8 mouse cellular contexts compared by ENCODE assay signal in the genomic region with DNA sequence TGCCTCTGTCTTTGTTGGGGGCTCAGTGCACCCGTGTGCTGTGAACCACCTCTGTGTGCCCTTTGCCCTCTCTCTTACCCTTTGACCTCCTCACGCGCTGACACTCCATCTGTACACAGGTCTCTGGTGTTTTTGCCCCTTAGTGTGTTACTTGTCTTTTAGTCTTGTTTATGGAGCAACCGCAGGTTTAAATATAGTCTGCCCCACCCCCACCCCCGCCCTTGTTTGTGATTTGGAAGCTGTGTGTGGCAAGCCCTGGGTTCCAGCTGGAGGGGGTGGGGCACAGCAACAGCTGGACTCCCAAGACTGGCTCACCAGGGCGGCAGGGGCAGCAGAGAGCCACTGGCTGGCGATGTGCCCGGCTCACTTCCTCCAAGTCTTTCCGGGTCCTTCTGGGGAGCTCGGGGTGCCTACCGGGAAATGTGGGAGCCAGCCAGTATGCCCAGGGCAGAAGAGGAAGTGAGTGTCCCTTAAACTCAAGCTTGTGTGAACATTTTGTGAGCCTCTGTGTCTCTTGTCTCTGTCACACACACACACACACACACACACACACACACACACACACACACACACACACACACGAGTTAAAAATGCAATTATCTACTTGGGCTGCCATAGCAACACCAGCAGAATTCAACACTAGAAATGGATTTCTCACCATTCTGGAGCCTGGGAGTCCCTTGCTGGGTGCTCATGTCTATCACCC. TPM values are rescaled to one million over a fixed set of nuclear protein-coding genes. Genes with fewer than 3 reads are reported as not detected.
A peak's percentile ranks its signal among the peaks of the same experiment; 100 is the strongest.
DNase-seq lines count a peak whose midpoint lies in the region; ATAC-seq and TF ChIP-seq lines count a peak whose summit lies in the region.

No protein-coding gene starts in this region.

- H3K4me1 ChIP-seq in embryonic facial prominence, embryonic 11.5 days (ENCODE audit: control insufficient read depth, insufficient read depth, low read length): no peaks in the 10 kb centered on the region; the same call in 1 of the 2 replicates
- peaks cover 1% of the 10 kb centered on the region; the same call in 1 of the 2 replicates for H3K4me1 ChIP-seq in heart, adult 2 months (ENCODE audit: control insufficient read depth, insufficient read depth, low read length)
- peaks cover 3% of the 10 kb centered on the region; the same call in 1 of the 2 replicates for H3K4me1 ChIP-seq in kidney, adult 2 months (ENCODE audit: control insufficient read depth, insufficient read depth, low read length)
- peaks cover 12% of the 10 kb centered on the region for H3K4me1 ChIP-seq in limb, embryonic 10.5 days
- peaks cover 14% of the 10 kb centered on the region for H3K4me1 ChIP-seq in midbrain, embryonic 10.5 days

- no peak for ATAC-seq in embryonic facial prominence, embryonic 11.5 days (replicated peaks; ENCODE audit: insufficient number of reproducible peaks, low FRiP score, low TSS enrichment, low read depth)

- no peak overlapping the region for H3K4me3 ChIP-seq in embryonic facial prominence, embryonic 11.5 days (ENCODE audit: low read depth, low read length)
- no peak overlapping the region; the same call in 1 of the 2 replicates for H3K4me3 ChIP-seq in heart, adult 2 months
- H3K4me3 ChIP-seq in kidney, adult 2 months (ENCODE audit: insufficient read depth, low read depth, low read length): no peak overlapping the region
- H3K4me3 ChIP-seq in limb, embryonic 10.5 days: 0 out of 2 replicates have a peak overlapping the region, but pooled peaks have one; percentile 13
- H3K4me3 ChIP-seq in midbrain, embryonic 10.5 days: peak overlapping the region; percentile 8; the same call in 1 of the 2 replicates

- H3K9me3 ChIP-seq in embryonic facial prominence, embryonic 11.5 days (replicated peaks; ENCODE audit: control insufficient read depth, low read length): no peaks in the 10 kb centered on the region
- H3K9me3 ChIP-seq in limb, embryonic 10.5 days (replicated peaks): no peaks in the 10 kb centered on the region
- H3K9me3 ChIP-seq in midbrain, embryonic 10.5 days (replicated peaks): peaks cover under 1% of the 10 kb centered on the region

- peak; percentile 57 for TF ChIP-seq CTCF in heart, adult 2 months (IDR thresholded peaks at IDR 0.05)
- peak; percentile 57 for TF ChIP-seq CTCF in kidney, adult 2 months (conservative IDR thresholded peaks at IDR 0.05; ENCODE audit: insufficient read depth, insufficient read length, low read depth, low read length)

- no peak overlapping the region for H3K27ac ChIP-seq in embryonic facial prominence, embryonic 11.5 days (replicated peaks; ENCODE audit: low read depth, low read length)
- H3K27ac ChIP-seq in heart, adult 2 months: peak overlapping the region; percentile 55
- H3K27ac ChIP-seq in kidney, adult 2 months (ENCODE audit: insufficient read depth, low read depth, low read length): no peak overlapping the region
- peak overlapping the region; percentile 66 for H3K27ac ChIP-seq in limb, embryonic 10.5 days
- peak overlapping the region; percentile 49; the same call in 1 of the 2 replicates for H3K27ac ChIP-seq in midbrain, embryonic 10.5 days (replicated peaks)

- H3K36me3 ChIP-seq in embryonic facial prominence, embryonic 11.5 days (replicated peaks; ENCODE audit: control insufficient read depth, insufficient read depth, low read depth, low read length): no peaks in the 10 kb centered on the region
- H3K36me3 ChIP-seq in heart, adult 2 months (ENCODE audit: control insufficient read depth, insufficient read depth, low read length): no peaks in the 10 kb centered on the region
- H3K36me3 ChIP-seq in kidney, adult 2 months (ENCODE audit: control insufficient read depth, insufficient read depth, low read length): no peaks in the 10 kb centered on the region
- no peaks in the 10 kb centered on the region for H3K36me3 ChIP-seq in limb, embryonic 10.5 days
- H3K36me3 ChIP-seq in midbrain, embryonic 10.5 days: no peaks in the 10 kb centered on the region

- H3K9ac ChIP-seq in embryonic facial prominence, embryonic 11.5 days (replicated peaks; ENCODE audit: low read length): no peak overlapping the region
- no peak overlapping the region for H3K9ac ChIP-seq in heart, adult 2 months (ENCODE audit: low read depth, low read length)

- no peak overlapping the region for H3K4me2 ChIP-seq in embryonic facial prominence, embryonic 11.5 days (ENCODE audit: low read depth, low read length)

- 13% methylated on average over 12 of the region's 12 CpGs for WGBS in embryonic facial prominence, embryonic 11.5 days
- 6% methylated on average over 12 of the region's 12 CpGs for WGBS in heart, adult 2 months
- WGBS in kidney, adult 2 months: 4% methylated on average over 12 of the region's 12 CpGs
- WGBS in limb, embryonic 10.5 days: 19% methylated on average over 12 of the region's 12 CpGs
- 24% methylated on average over 12 of the region's 12 CpGs for WGBS in midbrain, embryonic 10.5 days

- TF ChIP-seq EP300 in heart, adult 2 months (IDR thresholded peaks at IDR 0.05; ENCODE audit: insufficient read depth, low read depth, low read length): 0 out of 2 replicates have a peak, but pooled peaks have one; percentile 38

- TF ChIP-seq POLR2A in heart, adult 2 months (IDR thresholded peaks at IDR 0.05; ENCODE audit: insufficient read depth, low read depth, low read length): no peak
- no peak for TF ChIP-seq POLR2A in kidney, adult 2 months (IDR thresholded peaks at IDR 0.05; ENCODE audit: low read depth, low read length)

- intact Hi-C loops in heart, adult 2 months (cut with DNase I): no loop called here

- H3K79me2 ChIP-seq in heart, adult 2 months (replicated peaks; ENCODE audit: control insufficient read depth, insufficient read depth, low read length): no peaks in the 10 kb centered on the region

- DNase-seq in MEL-GATA-1-ER (ENCODE audit: extremely low read depth, low read depth): peak; percentile 24
- peak; percentile 48 for DNase-seq in embryonic facial prominence, embryonic 11.5 days (ENCODE audit: low spot score)
- peak; percentile 78 to 84 for DNase-seq in heart, adult 2 months
- peak; percentile 80 for DNase-seq in kidney, adult 2 months
- peak; percentile 59 for DNase-seq in limb, embryonic 10.5 days (ENCODE audit: low spot score)
- peak; percentile 36 for DNase-seq in midbrain, embryonic 10.5 days (ENCODE audit: low spot score)
- DNase-seq in right cerebral cortex, postnatal 25 days: peak; percentile 46
- no peak for DNase-seq in c-Kit-positive CD71-positive TER-119-positive erythroid progenitor cells, embryonic 14.5 days (ENCODE audit: low spot score)

- no peaks in the 10 kb centered on the region for H3K27me3 ChIP-seq in embryonic facial prominence, embryonic 11.5 days (ENCODE audit: control insufficient read depth, insufficient read depth, low read length)
- H3K27me3 ChIP-seq in heart, adult 2 months (ENCODE audit: control insufficient read depth, insufficient read depth, low read length): no peaks in the 10 kb centered on the region
- no peaks in the 10 kb centered on the region for H3K27me3 ChIP-seq in kidney, adult 2 months (replicated peaks; ENCODE audit: control insufficient read depth, insufficient read depth, low read length)
- H3K27me3 ChIP-seq in limb, embryonic 10.5 days (ENCODE audit: low read depth, poor library complexity, severe bottlenecking): no peaks in the 10 kb centered on the region
- H3K27me3 ChIP-seq in midbrain, embryonic 10.5 days (ENCODE audit: low read depth, poor library complexity, severe bottlenecking): no peaks in the 10 kb centered on the region

RNA-seq across cellular contexts. Expression of gene Trim63, which starts 7.4 kb away (rescaled TPM):
- 0.39 TPM in 1 of 2 replicates, not detected in the other for polyA plus RNA-seq in embryonic facial prominence, embryonic 11.5 days (2014; fragmentation: Nextera tagmentation; extraction: Ambion mirVana)
- total RNA-seq in heart, adult 2 months (2021): 100 to 1,000 TPM; 209 to 210 TPM
- 142 and 215 TPM in 2 replicates for polyA plus RNA-seq in heart, adult 2 months (2012; rRNA removed)
- polyA plus RNA-seq in kidney, adult 2 months (2012; rRNA removed): 4.2 and 7.4 TPM in 2 replicates
- polyA plus RNA-seq in limb, embryonic 10.5 days (2016; fragmentation: Nextera tagmentation; extraction: Ambion mirVana): 0.30 and 0.95 TPM in 2 replicates
- polyA plus RNA-seq in midbrain, embryonic 10.5 days (2016; fragmentation: Nextera tagmentation; extraction: Ambion mirVana): 0.36 and 0.87 TPM in 2 replicates

RNA-seq across cellular contexts. Expression of gene Pdik1l, which starts 19.8 kb away (rescaled TPM):
- 22.8 and 24.4 TPM in 2 replicates for polyA plus RNA-seq in embryonic facial prominence, embryonic 11.5 days (2014; fragmentation: Nextera tagmentation; extraction: Ambion mirVana)
- 1 to 10 TPM; 5.3 to 7.6 TPM for total RNA-seq in heart, adult 2 months (2021)
- 1.00 and 4.0 TPM in 2 replicates for polyA plus RNA-seq in heart, adult 2 months (2012; rRNA removed)
- 3.3 and 3.4 TPM in 2 replicates for polyA plus RNA-seq in kidney, adult 2 months (2012; rRNA removed)
- 13.9 and 19.6 TPM in 2 replicates for polyA plus RNA-seq in limb, embryonic 10.5 days (2016; fragmentation: Nextera tagmentation; extraction: Ambion mirVana)
- 21.6 and 23.8 TPM in 2 replicates for polyA plus RNA-seq in midbrain, embryonic 10.5 days (2016; fragmentation: Nextera tagmentation; extraction: Ambion mirVana)

RNA-seq across cellular contexts. Expression of gene Slc30a2, which starts 35.5 kb away (rescaled TPM):
- 0.07 TPM in 1 of 2 replicates, not detected in the other for polyA plus RNA-seq in embryonic facial prominence, embryonic 11.5 days (2014; fragmentation: Nextera tagmentation; extraction: Ambion mirVana)
- total RNA-seq in heart, adult 2 months (2021): under 1 TPM; 0.45 to 0.65 TPM
- 0.12 and 0.35 TPM in 2 replicates for polyA plus RNA-seq in heart, adult 2 months (2012; rRNA removed)
- 32.3 and 33.3 TPM in 2 replicates for polyA plus RNA-seq in kidney, adult 2 months (2012; rRNA removed)
- not detected in 2 replicates for polyA plus RNA-seq in limb, embryonic 10.5 days (2016; fragmentation: Nextera tagmentation; extraction: Ambion mirVana)
- 0.10 TPM in 1 of 2 replicates, not detected in the other for polyA plus RNA-seq in midbrain, embryonic 10.5 days (2016; fragmentation: Nextera tagmentation; extraction: Ambion mirVana)

RNA-seq across cellular contexts. Expression of gene Grrp1, which starts 53.6 kb away (rescaled TPM):
- polyA plus RNA-seq in embryonic facial prominence, embryonic 11.5 days (2014; fragmentation: Nextera tagmentation; extraction: Ambion mirVana): 5.7 and 7.7 TPM in 2 replicates
- 1 to 10 TPM; 5.2 to 5.7 TPM for total RNA-seq in heart, adult 2 months (2021)
- 10.0 and 11.0 TPM in 2 replicates for polyA plus RNA-seq in heart, adult 2 months (2012; rRNA removed)
- 11.5 and 11.8 TPM in 2 replicates for polyA plus RNA-seq in kidney, adult 2 months (2012; rRNA removed)
- 9.2 and 10.9 TPM in 2 replicates for polyA plus RNA-seq in limb, embryonic 10.5 days (2016; fragmentation: Nextera tagmentation; extraction: Ambion mirVana)
- 5.7 and 9.5 TPM in 2 replicates for polyA plus RNA-seq in midbrain, embryonic 10.5 days (2016; fragmentation: Nextera tagmentation; extraction: Ambion mirVana)

Comparison
In these comparisons a context has a peak if more than half of its experiments do, and no peak if none do; other contexts are left out.
1. H3K27ac ChIP-seq: peak in heart, adult 2 months (single experiment), limb, embryonic 10.5 days (single experiment) and midbrain, embryonic 10.5 days (single experiment); none in embryonic facial prominence, embryonic 11.5 days (single experiment) and kidney, adult 2 months (single experiment).
2. H3K4me3 ChIP-seq: peak in limb, embryonic 10.5 days (single experiment) and midbrain, embryonic 10.5 days (single experiment); none in embryonic facial prominence, embryonic 11.5 days (single experiment), heart, adult 2 months (single experiment) and kidney, adult 2 months (single experiment).
3. RNA of gene Trim63, which starts 7.4 kb away (polyA plus RNA-seq): 142 to 215 TPM in heart, adult 2 months; 4.2 to 7.4 TPM in kidney, adult 2 months, 0.30 to 0.95 TPM in limb, embryonic 10.5 days, 0.39 TPM in embryonic facial prominence, embryonic 11.5 days and 0.36 to 0.87 TPM in midbrain, embryonic 10.5 days; every median in the first group is over 10 times any median in the second.
4. RNA of gene Slc30a2, which starts 35.5 kb away (polyA plus RNA-seq): 32.3 to 33.3 TPM in kidney, adult 2 months; 0.12 to 0.35 TPM in heart, adult 2 months, 0.10 TPM in midbrain, embryonic 10.5 days, not detected in limb, embryonic 10.5 days and 0.07 TPM in embryonic facial prominence, embryonic 11.5 days; every median in the first group is over 10 times any median in the second.